Mouse (Mus musculus) lung, adult 2 months (tissue): Measurements from ENCODE around the gene Ddx28. TPM values are rescaled to one million over a fixed set of nuclear protein-coding genes. Genes with fewer than 3 reads are reported as not detected.

Experiments
- DNase-seq: peaks from one replicate; pipeline ENCODE4 v3.0.0; 2022
- H3K4me1 ChIP-seq: fragments of 200-500 bp; 2 replicates; pipeline ENCODE4 v1.6.1; 2011; ENCODE audit warnings: low read length; ENCODE audit not compliant: control insufficient read depth, insufficient read depth
- H3K4me3 ChIP-seq: fragments of 200-500 bp; replicated peaks from 2 replicates; pipeline ENCODE3; 2011; ENCODE audit warnings: low read depth, mild to moderate bottlenecking, control low read depth, low read length; ENCODE audit errors: extremely low read depth
- CTCF ChIP-seq: fragments of 200-500 bp; IDR thresholded peaks from 2 replicates; pipeline ENCODE4 v1.5.1; 2011; ENCODE audit warnings: mild to moderate bottlenecking, low read length, control low read depth; ENCODE audit not compliant: insufficient read depth
- POLR2A ChIP-seq: fragments of 200-500 bp; IDR thresholded peaks from 2 replicates; pipeline ENCODE4 v1.6.1; 2011; ENCODE audit warnings: low read depth, mild to moderate bottlenecking, control low read depth, low read length, borderline replicate concordance; ENCODE audit errors: extremely low read depth
- WGBS: fragments of 180-500 bp; shearing (Covaris S2); methylation state at CpG from one replicate; pipeline ENCODE4 v1.1.7; 2018; 5-methylcytosine and 5-hydroxymethylcytosine counted together
- polyA plus RNA-seq: library from polyadenylated mRNA; depleted of rRNA; stranded (reverse); fragments of >200 nt; gene quantifications from 2 replicates; pipeline ENCODE4 v1.2.3, GENCODE M21; 2012

The Ddx28 gene
- polyA plus RNA-seq, 1 experiment: 6.7 TPM

DNA sequence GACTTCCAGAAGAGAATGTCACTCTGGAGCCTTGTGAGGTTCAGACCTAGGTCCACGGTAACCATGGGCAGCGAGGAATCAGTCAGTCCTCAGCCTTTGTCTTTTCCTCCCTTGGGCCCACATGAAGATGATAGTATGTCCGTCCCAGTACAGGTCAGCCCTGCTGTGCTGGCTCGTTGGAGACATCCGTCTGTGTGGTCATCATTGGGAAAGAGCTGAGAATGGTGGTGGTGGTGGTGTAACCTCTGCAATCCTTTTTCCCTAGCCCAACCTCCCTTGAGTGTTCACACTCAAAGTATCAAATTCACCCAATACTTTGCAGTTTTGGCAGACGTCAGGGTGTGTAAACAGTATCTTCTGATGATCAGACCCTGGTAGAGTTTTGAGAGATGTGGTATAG is 38.2 kb upstream of the Ddx28 start:
- Histone ChIP-seq H3K4me3 (no peak overlapping the region), H3K4me1 (peaks cover 5% of the 10 kb centered on the region; the same call in 1 of the 2 replicates)
- 91% methylated on average over 6 of the region's 6 CpGs for WGBS
- DNase-seq: no peak
- TF ChIP-seq POLR2A (no peak), CTCF (no peak)

GRCm38 (mm10) chr8:106047854-106048630 is 36.4 kb upstream of the Ddx28 start:
- DNase-seq: no peak
- TF ChIP-seq POLR2A (no peak), CTCF (no peak)
- H3K4me1 ChIP-seq: peaks cover 5% of the 10 kb centered on the region
- no peak overlapping the region for H3K4me3 ChIP-seq
- 89% methylated on average over 5 of the region's 5 CpGs for WGBS

DNA sequence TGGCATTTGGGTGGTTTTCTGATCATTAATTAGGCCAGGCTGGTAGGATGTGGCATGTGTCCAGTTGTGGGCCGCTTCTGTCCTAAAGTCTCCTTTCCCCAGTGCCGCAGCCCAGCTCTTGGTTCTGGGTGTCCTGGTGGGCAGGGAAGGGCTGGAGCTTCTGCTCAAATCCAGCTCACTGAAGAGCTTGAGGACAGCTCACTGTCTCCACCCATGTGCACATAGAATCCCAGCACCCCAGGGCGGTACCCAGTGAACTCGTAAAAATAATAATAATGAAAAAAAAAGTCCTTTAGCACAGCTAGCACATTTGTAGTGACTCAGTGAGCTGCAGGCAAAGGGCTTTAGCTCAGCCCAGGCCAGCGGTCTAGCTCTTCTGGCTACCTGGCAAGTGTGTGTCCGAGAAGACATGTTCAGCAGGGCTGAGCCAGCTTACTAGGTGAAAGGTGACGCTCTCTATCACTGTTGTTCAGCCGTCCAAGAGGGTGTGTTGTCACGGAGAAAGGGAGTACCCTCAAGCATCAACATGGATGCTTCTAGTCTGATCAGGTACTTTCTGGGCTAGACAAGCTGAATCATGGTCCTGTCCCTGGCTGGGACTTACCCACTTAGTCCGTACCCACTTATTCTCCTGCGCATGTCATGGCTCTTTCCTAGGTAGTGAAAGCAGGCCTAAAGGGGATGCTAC is 35.3 kb upstream of the Ddx28 start:
- TF ChIP-seq CTCF (no peak), POLR2A (no peak)
- WGBS: 89% methylated on average over 11 of the region's 11 CpGs

GRCm38 (mm10) chr8:106044151-106044550 is 32.5 kb upstream of the Ddx28 start:
- no peak overlapping the region for H3K4me3 ChIP-seq
- 41% methylated on average over 3 of the region's 3 CpGs for WGBS
- no peak for DNase-seq

More for the DNA sequence above, 35.3 kb upstream of the Ddx28 start:
- peaks cover 5% of the 10 kb centered on the region for H3K4me1 ChIP-seq
- no peak for DNase-seq
- no peak overlapping the region for H3K4me3 ChIP-seq

DNA sequence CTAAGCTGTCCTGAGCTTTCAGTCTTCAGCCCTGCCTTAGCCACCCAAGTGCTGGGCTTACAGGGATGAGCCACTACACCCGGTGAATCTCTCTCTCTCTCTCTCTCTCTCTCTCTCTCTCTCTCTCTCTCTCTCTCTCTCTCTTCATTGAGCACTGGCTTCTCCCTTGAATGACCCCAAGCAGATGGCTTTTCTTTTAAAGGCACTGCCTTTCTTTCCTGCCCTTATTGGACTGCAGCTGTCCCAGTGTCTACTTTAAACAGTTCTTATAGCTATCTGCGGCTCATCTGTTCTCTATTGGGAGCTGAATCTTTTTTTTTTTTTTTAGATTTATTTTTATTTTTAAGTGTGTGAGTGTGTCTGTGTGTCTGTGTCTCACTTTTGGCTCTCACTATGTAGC is 31.4 kb upstream of the Ddx28 start:
- 60% methylated on average over 2 of the region's 2 CpGs for WGBS
- Histone ChIP-seq H3K4me3 (no peak overlapping the region), H3K4me1 (peaks cover 5% of the 10 kb centered on the region)
- TF ChIP-seq CTCF: no peak
- TF ChIP-seq POLR2A: no peak
- DNase-seq: no peak

More at GRCm38 (mm10) chr8:106044151-106044550, 32.5 kb upstream of the Ddx28 start:
- TF ChIP-seq POLR2A: no peak
- TF ChIP-seq CTCF: no peak
- peaks cover 5% of the 10 kb centered on the region for H3K4me1 ChIP-seq

DNA sequence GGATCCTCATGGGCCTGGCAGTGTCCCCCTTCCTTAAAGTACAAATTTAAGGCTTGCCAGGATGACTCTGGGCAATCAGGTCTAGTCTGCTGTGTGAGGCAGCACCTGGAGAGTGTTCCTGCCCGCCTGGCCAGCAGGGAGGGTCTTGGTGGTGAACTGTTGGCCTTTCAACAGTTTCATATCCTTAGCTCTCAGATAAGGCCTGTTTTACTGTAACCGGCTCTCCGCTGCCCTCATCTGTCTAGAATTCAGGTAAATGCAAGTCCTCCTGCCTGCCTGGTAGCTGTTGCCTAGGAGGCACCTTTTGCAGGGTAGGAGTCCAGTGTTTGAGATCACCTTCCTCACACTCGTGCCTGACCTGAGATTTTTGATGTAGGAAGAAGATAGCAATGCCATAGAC is 28.5 kb upstream of the Ddx28 start:
- no peak for TF ChIP-seq CTCF
- TF ChIP-seq POLR2A: no peak
- peaks cover 5% of the 10 kb centered on the region for H3K4me1 ChIP-seq
- DNase-seq: no peak
- H3K4me3 ChIP-seq: no peak overlapping the region
- WGBS: 73% methylated on average over 4 of the region's 4 CpGs

DNA sequence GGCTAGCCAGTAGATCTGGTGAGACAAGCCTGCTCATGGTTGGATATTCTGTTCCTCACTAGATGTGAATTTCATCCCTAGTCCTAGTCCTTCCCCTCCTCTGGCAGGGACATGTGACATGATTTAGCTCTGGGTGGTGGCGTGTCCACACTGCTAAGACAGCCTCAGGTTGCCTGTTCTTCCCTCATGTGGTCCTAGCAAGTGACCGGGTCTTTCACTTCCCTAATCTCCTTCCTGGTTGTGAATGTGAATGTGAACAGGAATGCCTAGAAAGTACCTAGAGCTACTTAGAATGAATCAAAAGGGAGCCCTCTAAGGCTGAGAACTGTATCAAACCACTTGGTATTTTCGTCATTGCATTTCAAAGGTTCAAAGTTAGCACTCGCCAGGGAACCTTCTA is 27.9 kb upstream of the Ddx28 start:
- H3K4me3 ChIP-seq: no peak overlapping the region
- TF ChIP-seq CTCF (no peak), POLR2A (no peak)
- WGBS: 87% methylated on average over 4 of the region's 4 CpGs
- DNase-seq: no peak
- H3K4me1 ChIP-seq: peaks cover 5% of the 10 kb centered on the region

DNA sequence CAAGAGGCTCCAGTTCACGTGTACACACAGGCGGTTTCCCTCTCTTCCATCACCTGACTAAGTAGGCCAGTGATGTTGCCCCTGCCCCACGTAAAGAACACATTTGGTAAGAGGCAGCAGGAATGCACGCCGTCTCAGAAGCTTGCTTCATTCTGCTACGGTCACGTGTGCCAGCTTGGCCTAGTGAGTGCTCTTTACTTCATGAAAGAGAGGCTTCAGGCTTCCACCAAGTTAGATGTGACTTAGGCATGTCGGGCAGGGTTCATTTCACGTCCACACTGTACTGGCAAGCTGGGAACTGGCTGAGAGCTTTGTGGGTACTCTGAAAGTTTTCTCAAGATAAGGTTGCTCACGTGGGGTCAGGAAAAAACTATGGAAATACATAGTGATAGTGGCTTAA is 27.0 kb upstream of the Ddx28 start:
- Histone ChIP-seq H3K4me3 (no peak overlapping the region), H3K4me1 (peaks cover 3% of the 10 kb centered on the region; the same call in 1 of the 2 replicates)
- WGBS: 80% methylated on average over 10 of the region's 10 CpGs
- no peak for TF ChIP-seq POLR2A
- TF ChIP-seq CTCF: no peak
- DNase-seq: no peak

DNA sequence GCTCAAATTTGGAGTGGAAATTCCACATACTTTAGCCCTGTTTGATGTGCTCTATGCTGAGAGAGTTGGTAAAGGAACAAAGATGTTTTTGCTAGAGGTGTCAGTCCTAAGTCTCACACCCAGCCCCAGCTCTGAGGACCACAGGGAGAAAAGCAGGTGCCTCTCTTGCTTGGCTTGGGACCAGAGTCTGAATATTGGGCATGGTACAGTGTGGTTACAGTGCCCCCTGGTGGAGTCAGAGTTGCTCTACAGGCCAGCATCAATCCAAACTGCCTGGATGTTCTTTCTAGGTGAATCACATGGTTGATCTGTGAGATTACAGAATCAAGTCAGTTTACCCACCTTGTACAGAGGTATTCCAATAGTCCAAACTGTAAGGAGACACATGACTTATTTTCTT is 10.8 kb upstream of the Ddx28 start:
- H3K4me1 ChIP-seq: no peaks in the 10 kb centered on the region
- peak; percentile 75 for DNase-seq
- peak; percentile 97 for TF ChIP-seq CTCF
- TF ChIP-seq POLR2A: no peak
- no peak overlapping the region for H3K4me3 ChIP-seq

DNA sequence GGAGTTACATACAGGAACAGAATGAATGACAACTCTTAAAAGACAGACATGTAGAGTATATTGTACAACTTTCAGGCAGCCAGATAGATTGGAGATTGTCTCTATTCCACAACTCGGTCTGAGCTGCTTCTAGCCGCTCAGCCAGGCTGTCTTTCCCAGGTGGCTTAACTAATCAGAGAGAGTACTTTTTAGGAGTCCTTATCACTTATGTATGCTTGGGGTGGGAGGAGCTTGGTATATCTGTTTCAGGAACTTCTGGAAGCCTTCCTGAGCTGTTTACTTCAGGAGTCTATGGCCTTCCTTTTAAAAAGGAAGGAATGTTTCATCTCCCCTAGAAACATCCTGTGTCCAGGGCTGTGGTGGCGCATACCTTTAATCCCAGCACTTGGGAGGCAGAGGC is 6.4 kb upstream of the Ddx28 start:
- TF ChIP-seq POLR2A (no peak), CTCF (no peak)

More for the DNA sequence above, 6.4 kb upstream of the Ddx28 start:
- WGBS: 88% methylated on average over 3 of the region's 3 CpGs
- Histone ChIP-seq H3K4me1 (no peaks in the 10 kb centered on the region), H3K4me3 (no peak overlapping the region)
- DNase-seq: no peak
